Mouse (Mus musculus) kidney, adult 2 months (tissue): ENCODE measurements at regions not wholly inside any gene's neighbourhood (a gene's known extent, or its start where the extent isn't known, plus 50 kb on each side); places are given as distances from the start of the nearest gene placed in this dataset.

ENCODE experiments used
- CTCF ChIP-seq: fragments of 200-500 bp; conservative IDR thresholded peaks from 2 replicates; pipeline ENCODE4 v1.5.1; 2011; ENCODE audit warnings: low read depth, mild to moderate bottlenecking, control low read depth, low read length, moderate library complexity, mixed read lengths; ENCODE audit not compliant: insufficient read depth, insufficient read length
- POLR2A ChIP-seq: fragments of 200-500 bp; IDR thresholded peaks from one replicate; pipeline ENCODE4 v1.6.1; 2011; ENCODE audit warnings: low read depth, low read length, control low read depth

DNA sequence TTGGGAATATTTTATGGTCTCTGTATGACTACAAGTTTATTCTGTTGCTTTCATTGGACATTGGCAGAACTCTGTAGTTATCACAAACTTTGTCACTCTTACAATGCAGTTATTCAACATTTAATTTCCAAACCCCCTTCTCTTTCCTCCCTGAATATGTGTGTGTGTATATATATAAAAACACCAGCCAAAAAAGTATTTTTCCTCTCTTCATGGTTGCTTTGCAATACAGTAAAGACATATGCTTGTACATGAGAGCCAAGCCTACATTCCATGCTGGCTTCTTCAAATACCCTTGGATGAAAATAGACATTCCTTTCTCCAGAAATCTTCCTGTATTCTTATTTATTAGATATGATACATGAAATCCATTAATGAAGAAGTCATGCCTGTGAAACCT is 287.3 kb upstream of the A1bg start:
- TF ChIP-seq POLR2A (no peak), CTCF (no peak)
